Mouse (Mus musculus) monocyte, adult 2 months (primary cell): ENCODE measurements around the gene Ctla2b.
"Not testable (repeated sequence)": the region's sequence is repeated elsewhere in the genome, so short reads cannot be mapped to it uniquely, and the experiment has no call there.

Experiments
- DNase-seq, 2 experiments: peaks; one replicate each; pipeline ENCODE4 v3.0.0; 2022; ENCODE audit warnings: low spot score in 2 of 2, low read depth in 1 of 2

Ctla2b gene

GRCm38 (mm10) chr13:60897328-60897727 is at the start of gene Ctla2b:
Ctla2b (minus strand) TSS chr13:60897447.
- DNase-seq, result no peak

GRCm38 (mm10) chr13:60941884-60942283 is 44.6 kb upstream of the Ctla2b start, which contains the start of gene Tpbpa:
Tpbpa (minus strand) TSS chr13:60941984.
- DNase-seq, result not testable (repeated sequence)

- no peak for DNase-seq
Measured at GRCm38 (mm10) chr13:60936500-60936901, 39.3 kb upstream of the Ctla2b start, which contains the start of the genes Gm49391 and Ctla2a. Gm49391 (minus strand) TSS chr13:60936571. Ctla2a (minus strand) TSS chr13:60936625.

DNA sequence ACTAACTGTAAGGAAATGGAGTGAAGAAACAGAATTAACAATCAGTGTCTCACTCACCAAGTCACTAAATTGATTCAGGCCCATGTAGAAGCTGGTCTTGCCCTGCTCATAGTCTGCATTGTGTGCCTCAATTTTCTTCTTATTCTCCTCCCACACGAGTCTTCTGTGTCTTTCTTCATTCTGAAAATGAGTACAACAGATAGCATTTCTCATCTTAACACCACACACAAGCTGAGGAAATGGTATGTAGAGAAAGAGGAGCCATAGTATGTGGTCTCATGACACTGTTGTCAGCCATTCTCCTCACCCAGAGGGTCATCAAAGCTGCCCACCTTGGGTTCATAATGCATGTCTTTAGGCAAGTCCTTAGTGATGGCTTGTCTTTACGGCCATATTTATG is 38.2 kb upstream of the Ctla2b start, which contains the start of gene Gm49393:
TSS of gene Gm49393 (minus strand) at position 101 of the 400 bp plus-strand sequence.
- DNase-seq, result not testable (repeated sequence)

DNA sequence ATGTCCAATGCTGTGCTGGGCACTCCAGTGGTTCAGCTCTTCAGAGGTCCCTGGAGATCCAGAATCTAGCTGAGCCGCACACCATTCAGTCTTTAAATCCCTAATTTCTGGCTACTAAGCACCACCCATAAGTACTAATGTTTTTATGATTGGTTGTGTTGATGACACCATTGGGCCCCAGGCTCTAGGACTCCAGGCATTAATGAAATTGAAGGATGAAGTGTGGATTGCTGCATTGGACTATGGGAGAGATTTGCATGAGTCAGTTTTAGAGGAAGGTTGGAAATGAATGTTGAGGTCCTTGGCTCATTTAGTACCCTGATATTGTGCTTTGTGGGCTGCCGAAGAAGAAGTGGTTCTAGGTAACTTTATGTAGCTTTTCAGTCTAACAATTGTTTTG is 7.5 kb upstream of the Ctla2b start, which contains the start of gene Tpbpb:
TSS of gene Tpbpb (minus strand) at position 101 of the 400 bp plus-strand sequence.
- not testable (repeated sequence) for DNase-seq

- not testable (repeated sequence) for DNase-seq
Measured at GRCm38 (mm10) chr13:60896794-60897193, 453 bp downstream of the Ctla2b start, which contains the start of gene Gm49392. Gm49392 (minus strand) TSS chr13:60896894.

DNA sequence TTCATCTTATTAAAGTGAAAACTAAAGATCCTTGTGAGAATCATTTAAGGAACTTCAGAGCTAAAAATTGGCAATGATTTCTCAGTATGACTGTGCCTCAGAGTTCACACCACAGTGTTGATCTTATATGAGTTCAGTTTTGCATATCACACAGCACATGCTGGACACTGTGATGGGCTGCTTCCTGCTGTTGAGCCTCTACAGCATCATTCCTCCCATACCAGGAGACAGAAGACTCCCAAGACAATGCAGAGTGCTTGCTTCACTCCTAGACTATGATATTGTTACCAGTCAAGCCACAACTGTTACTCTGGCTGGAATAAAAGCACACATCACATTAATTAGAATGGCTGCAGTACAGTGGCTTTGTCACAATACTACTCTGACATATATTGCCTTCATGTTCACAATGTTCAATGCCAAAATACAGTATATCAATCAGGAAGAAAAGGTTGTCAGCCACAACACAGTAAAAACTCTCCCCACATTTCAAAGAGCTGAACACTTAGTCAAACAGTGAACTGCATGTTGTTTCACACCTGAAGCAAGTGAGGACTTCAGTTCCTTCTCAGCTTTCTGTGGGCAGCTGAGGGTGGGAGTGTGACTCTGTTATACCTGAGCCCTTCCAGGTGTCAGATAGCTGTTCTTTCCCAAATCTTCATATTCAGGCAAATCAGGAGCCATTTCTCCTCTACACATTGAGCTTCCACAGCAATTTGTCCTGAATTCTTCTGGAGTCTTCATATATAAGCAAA is 1.7 kb downstream of the Ctla2b start:
- DNase-seq, result no peak

GRCm38 (mm10) chr13:60892301-60892700 is 4.9 kb downstream of the Ctla2b start:
- DNase-seq, result no peak

- DNase-seq, result no peak
Measured at GRCm38 (mm10) chr13:60864281-60864680, 33.0 kb downstream of the Ctla2b start, which contains the start of gene 4930486L24Rik. 4930486L24Rik (minus strand) TSS chr13:60864475.

DNA sequence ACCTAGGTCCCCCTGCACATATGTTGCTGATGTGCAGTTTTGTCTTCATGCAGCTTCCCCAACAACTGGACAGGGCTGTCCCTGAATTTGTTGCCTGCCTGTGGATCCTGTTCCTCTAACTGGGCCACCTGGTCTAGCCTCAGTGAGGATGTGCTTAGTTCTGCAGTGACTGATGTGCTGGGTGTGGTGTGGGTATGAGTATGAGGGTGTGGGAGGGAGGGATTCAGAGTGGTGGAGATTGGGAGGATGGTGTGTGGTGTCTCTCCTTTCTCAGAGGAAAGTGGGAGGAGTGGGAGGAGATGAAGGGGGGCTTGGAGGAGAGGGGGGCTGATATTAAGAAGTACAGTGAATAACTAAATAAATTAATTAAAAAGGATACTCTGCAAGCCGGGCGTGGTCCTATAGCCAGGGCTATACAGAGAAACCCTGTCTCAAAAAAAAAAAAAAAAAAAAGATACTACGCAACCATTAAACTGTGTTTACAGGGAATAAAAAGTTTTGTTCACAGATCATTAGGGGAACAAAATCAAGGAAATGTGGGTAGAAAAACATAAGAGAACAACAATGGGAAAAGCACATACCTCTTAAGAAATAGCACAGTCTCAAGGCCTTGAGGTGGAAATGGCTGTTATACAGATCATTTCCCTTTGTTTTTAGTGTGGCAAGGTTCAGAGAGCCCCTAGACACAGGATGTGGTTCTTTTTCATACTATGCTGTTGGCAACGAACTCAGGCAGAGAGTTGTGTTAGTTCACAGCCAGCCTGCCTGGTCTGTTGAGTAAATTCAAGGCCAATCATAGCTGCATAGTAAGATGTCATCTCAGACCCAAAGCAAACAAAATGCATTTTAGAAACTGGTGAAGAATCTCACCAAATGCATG is 48.8 kb downstream of the Ctla2b start:
- DNase-seq, result no peak
